Mouse (Mus musculus): Measurements from ENCODE around the gene Polr3c. TPM values are rescaled to one million over a fixed set of nuclear protein-coding genes. Genes with fewer than 3 reads are reported as not detected.

Polr3c gene
- polyA plus RNA-seq, 1 experiment from 2014 or later, result 41.9 TPM

- Histone ChIP-seq H3K4me2 (ENCODE audit: low read depth, low read length, severe bottlenecking) (peak overlapping the region; percentile 58), H3K27me3 (ENCODE audit: control insufficient read depth, insufficient read depth, low read length) (no peaks in the 10 kb centered on the region), H3K27ac (ENCODE audit: low read depth, low read length) (no peak overlapping the region), H3K4me1 (replicated peaks; ENCODE audit: control insufficient read depth, insufficient read depth, low read length) (peaks cover 9% of the 10 kb centered on the region; the same call in 1 of the 2 replicates), H3K9ac (ENCODE audit: low read length) (peak overlapping the region; percentile 68), H3K36me3 (ENCODE audit: control insufficient read depth, insufficient read depth, low read length) (no peaks in the 10 kb centered on the region), H3K9me3 (ENCODE audit: control insufficient read depth, low read length) (no peaks in the 10 kb centered on the region), H3K4me3 (ENCODE audit: low read depth, low read length) (peak overlapping the region; percentile 90)
- 47% methylated on average over 7 of the region's 7 CpGs for WGBS
- DNase-seq (ENCODE audit: low spot score) (no peak), ATAC-seq (replicated peaks; ENCODE audit: low FRiP score) (no peak)
Observed at GRCm38 (mm10) chr3:96728634-96729402, 1.4 kb upstream of the Polr3c start.

GRCm38 (mm10) chr3:96727828-96728633 is 603 bp upstream of the Polr3c start:
- ATAC-seq (replicated peaks; ENCODE audit: low FRiP score), result peak; percentile 63
- Histone ChIP-seq H3K9ac (ENCODE audit: low read length) (peak overlapping the region; percentile 68), H3K4me2 (ENCODE audit: low read depth, low read length, severe bottlenecking) (peak overlapping the region; percentile 58), H3K4me1 (replicated peaks; ENCODE audit: control insufficient read depth, insufficient read depth, low read length) (peaks cover 9% of the 10 kb centered on the region; the same call in 1 of the 2 replicates), H3K27ac (ENCODE audit: low read depth, low read length) (peak overlapping the region; percentile 50; the same call in 1 of the 2 replicates), H3K36me3 (ENCODE audit: control insufficient read depth, insufficient read depth, low read length) (no peaks in the 10 kb centered on the region; the same call in 1 of the 2 replicates), H3K4me3 (ENCODE audit: low read depth, low read length) (peak overlapping the region; percentile 90), H3K9me3 (ENCODE audit: control insufficient read depth, low read length) (no peaks in the 10 kb centered on the region), H3K27me3 (ENCODE audit: control insufficient read depth, insufficient read depth, low read length) (no peaks in the 10 kb centered on the region)
- DNase-seq (ENCODE audit: low spot score), result no peak
- WGBS, result under 1% methylated on average over 36 of the region's 42 CpGs

GRCm38 (mm10) chr3:96719173-96719572 is 8.3 kb downstream of the Polr3c start:
- Histone ChIP-seq H3K9me3 (ENCODE audit: control insufficient read depth, low read length) (no peaks in the 10 kb centered on the region), H3K27me3 (ENCODE audit: control insufficient read depth, insufficient read depth, low read length) (no peaks in the 10 kb centered on the region), H3K9ac (ENCODE audit: low read length) (no peak overlapping the region), H3K27ac (ENCODE audit: low read depth, low read length) (no peak overlapping the region), H3K36me3 (ENCODE audit: control insufficient read depth, insufficient read depth, low read length) (no peaks in the 10 kb centered on the region; the same call in 1 of the 2 replicates), H3K4me3 (ENCODE audit: low read depth, low read length) (no peak overlapping the region), H3K4me1 (replicated peaks; ENCODE audit: control insufficient read depth, insufficient read depth, low read length) (no peaks in the 10 kb centered on the region), H3K4me2 (ENCODE audit: low read depth, low read length, severe bottlenecking) (no peak overlapping the region)
- ATAC-seq (replicated peaks; ENCODE audit: low FRiP score), result no peak
- WGBS, result 30% methylated on average over 14 of the region's 14 CpGs
- peak; percentile 74 for DNase-seq (ENCODE audit: low spot score)

- no peaks in the 10 kb centered on the region for H3K9me3 ChIP-seq (ENCODE audit: control insufficient read depth, low read length)
- H3K4me1 ChIP-seq (replicated peaks; ENCODE audit: control insufficient read depth, insufficient read depth, low read length), result no peaks in the 10 kb centered on the region
- ATAC-seq (replicated peaks; ENCODE audit: low FRiP score) (no peak), DNase-seq (ENCODE audit: low spot score) (no peak)
- no peak overlapping the region for H3K4me2 ChIP-seq (ENCODE audit: low read depth, low read length, severe bottlenecking)
- WGBS, result 89% methylated on average over 2 of the region's 2 CpGs
- no peaks in the 10 kb centered on the region for H3K27me3 ChIP-seq (ENCODE audit: control insufficient read depth, insufficient read depth, low read length)
- no peaks in the 10 kb centered on the region; the same call in 1 of the 2 replicates for H3K36me3 ChIP-seq (ENCODE audit: control insufficient read depth, insufficient read depth, low read length)
- no peak overlapping the region for H3K9ac ChIP-seq (ENCODE audit: low read length)
- H3K27ac ChIP-seq (ENCODE audit: low read depth, low read length), result no peak overlapping the region
- no peak overlapping the region for H3K4me3 ChIP-seq (ENCODE audit: low read depth, low read length)
Observed at GRCm38 (mm10) chr3:96715854-96716253, 11.6 kb downstream of the Polr3c start.

- Histone ChIP-seq H3K27me3 (ENCODE audit: control insufficient read depth, insufficient read depth, low read length) (no peaks in the 10 kb centered on the region), H3K27ac (ENCODE audit: low read depth, low read length) (no peak overlapping the region), H3K36me3 (ENCODE audit: control insufficient read depth, insufficient read depth, low read length) (no peaks in the 10 kb centered on the region; the same call in 1 of the 2 replicates), H3K4me3 (ENCODE audit: low read depth, low read length) (no peak overlapping the region), H3K9me3 (ENCODE audit: control insufficient read depth, low read length) (no peaks in the 10 kb centered on the region), H3K9ac (ENCODE audit: low read length) (no peak overlapping the region), H3K4me2 (ENCODE audit: low read depth, low read length, severe bottlenecking) (no peak overlapping the region), H3K4me1 (replicated peaks; ENCODE audit: control insufficient read depth, insufficient read depth, low read length) (no peaks in the 10 kb centered on the region)
- ATAC-seq (replicated peaks; ENCODE audit: low FRiP score) (no peak), DNase-seq (ENCODE audit: low spot score) (no peak)
- WGBS, result 91% methylated on average over 5 of the region's 5 CpGs
Observed at GRCm38 (mm10) chr3:96714286-96714685, 13.1 kb downstream of the Polr3c start.

GRCm38 (mm10) chr3:96708684-96709064 is 18.8 kb downstream of the Polr3c start:
- DNase-seq (ENCODE audit: low spot score) (no peak), ATAC-seq (replicated peaks; ENCODE audit: low FRiP score) (no peak)
- 0 out of 2 replicates have a peak, but pooled peaks cover 3% of the 10 kb centered on the region for H3K4me1 ChIP-seq (replicated peaks; ENCODE audit: control insufficient read depth, insufficient read depth, low read length)
- H3K27ac ChIP-seq (ENCODE audit: low read depth, low read length), result no peak overlapping the region
- 47% methylated on average over 2 of the region's 2 CpGs for WGBS
- H3K36me3 ChIP-seq (ENCODE audit: control insufficient read depth, insufficient read depth, low read length), result no peaks in the 10 kb centered on the region; the same call in 1 of the 2 replicates
- H3K27me3 ChIP-seq (ENCODE audit: control insufficient read depth, insufficient read depth, low read length), result peaks cover 2% of the 10 kb centered on the region; the same call in 1 of the 2 replicates
- H3K9me3 ChIP-seq (ENCODE audit: control insufficient read depth, low read length), result no peaks in the 10 kb centered on the region
- peak overlapping the region; percentile 96; the same call in 1 of the 2 replicates for H3K4me2 ChIP-seq (ENCODE audit: low read depth, low read length, severe bottlenecking)
- no peak overlapping the region for H3K9ac ChIP-seq (ENCODE audit: low read length)
- no peak overlapping the region for H3K4me3 ChIP-seq (ENCODE audit: low read depth, low read length)

GRCm38 (mm10) chr3:96707903-96708683 is 19.3 kb downstream of the Polr3c start, which contains the start of gene Nudt17:
TSS of gene Nudt17 (minus strand) at chr3:96708562.
- Histone ChIP-seq H3K9ac (ENCODE audit: low read length) (peak within 1 kb of the TSS; percentile 79), H3K4me2 (ENCODE audit: low read depth, low read length, severe bottlenecking) (peak within 1 kb of the TSS; percentile 96), H3K4me3 (ENCODE audit: low read depth, low read length) (peak within 1 kb of the TSS; percentile 45), H3K4me1 (replicated peaks; ENCODE audit: control insufficient read depth, insufficient read depth, low read length) (0 out of 2 replicates have a peak, but pooled peaks cover 3% of the 10 kb centered on the region), H3K36me3 (ENCODE audit: control insufficient read depth, insufficient read depth, low read length) (peaks cover 4% of the 10 kb centered on the region; the same call in 1 of the 2 replicates), H3K9me3 (ENCODE audit: control insufficient read depth, low read length) (no peaks in the 10 kb centered on the region), H3K27me3 (ENCODE audit: control insufficient read depth, insufficient read depth, low read length) (peaks cover 2% of the 10 kb centered on the region; the same call in 1 of the 2 replicates), H3K27ac (ENCODE audit: low read depth, low read length) (no peak within 1 kb of the TSS)
- peak; percentile 83 for ATAC-seq (replicated peaks; ENCODE audit: low FRiP score)
- 5% methylated on average over 41 of the region's 42 CpGs for WGBS
- peak; percentile 90 for DNase-seq (ENCODE audit: low spot score)

GRCm38 (mm10) chr3:96706984-96707383 is 20.4 kb downstream of the Polr3c start:
- peaks cover 4% of the 10 kb centered on the region; the same call in 1 of the 2 replicates for H3K36me3 ChIP-seq (ENCODE audit: control insufficient read depth, insufficient read depth, low read length)
- ATAC-seq (replicated peaks; ENCODE audit: low FRiP score), result no peak

More at GRCm38 (mm10) chr3:96706984-96707383, 20.4 kb downstream of the Polr3c start:
- Histone ChIP-seq H3K27ac (ENCODE audit: low read depth, low read length) (no peak overlapping the region), H3K9me3 (ENCODE audit: control insufficient read depth, low read length) (no peaks in the 10 kb centered on the region), H3K9ac (ENCODE audit: low read length) (no peak overlapping the region), H3K4me1 (replicated peaks; ENCODE audit: control insufficient read depth, insufficient read depth, low read length) (0 out of 2 replicates have a peak, but pooled peaks cover 3% of the 10 kb centered on the region), H3K4me2 (ENCODE audit: low read depth, low read length, severe bottlenecking) (no peak overlapping the region), H3K4me3 (ENCODE audit: low read depth, low read length) (no peak overlapping the region), H3K27me3 (ENCODE audit: control insufficient read depth, insufficient read depth, low read length) (peaks cover 2% of the 10 kb centered on the region; the same call in 1 of the 2 replicates)
- DNase-seq (ENCODE audit: low spot score), result no peak
- WGBS, result 81% methylated on average over 7 of the region's 7 CpGs

Measured in forebrain, embryonic 11.5 days (tissue).